Mouse (Mus musculus): Measurements from ENCODE around the gene Psma3. TPM values are rescaled to one million over a fixed set of nuclear protein-coding genes. Genes with fewer than 3 reads are reported as not detected.

The Psma3 gene
- 100 to 1,000 TPM; 348 to 426 (median 406) TPM for polyA plus RNA-seq (2017; shearing (Covaris generic))

- ATAC-seq, result peak; percentile 94
Measured at GRCm38 (mm10) chr12:70974441-70975266, at the start of gene Psma3. Gene Psma3 (plus strand): TSS chr12:70974621.

DNA sequence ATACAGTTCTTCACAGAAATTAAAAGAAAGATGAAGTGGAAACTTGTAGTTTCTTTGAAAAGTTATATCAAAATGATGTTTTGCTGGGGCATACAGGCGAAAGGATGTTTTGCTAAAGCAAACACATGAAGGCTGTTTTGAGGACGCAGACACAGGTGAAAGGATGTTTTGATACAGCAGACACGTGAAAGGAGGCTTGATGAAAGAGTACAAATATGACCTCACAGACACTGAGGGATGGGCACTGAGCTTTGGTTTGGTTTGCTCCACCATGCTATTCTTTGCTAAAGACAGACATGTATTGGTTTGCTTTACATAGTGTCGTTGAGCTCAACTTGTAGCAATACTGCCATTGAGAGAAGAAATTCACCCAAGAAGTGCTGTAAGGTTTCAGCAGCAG lies 44.6 kb upstream of the Psma3 start:
- ATAC-seq, result no peak

GRCm38 (mm10) chr12:70937150-70937549 lies 37.3 kb upstream of the Psma3 start:
- peak; percentile 23 for ATAC-seq

DNA sequence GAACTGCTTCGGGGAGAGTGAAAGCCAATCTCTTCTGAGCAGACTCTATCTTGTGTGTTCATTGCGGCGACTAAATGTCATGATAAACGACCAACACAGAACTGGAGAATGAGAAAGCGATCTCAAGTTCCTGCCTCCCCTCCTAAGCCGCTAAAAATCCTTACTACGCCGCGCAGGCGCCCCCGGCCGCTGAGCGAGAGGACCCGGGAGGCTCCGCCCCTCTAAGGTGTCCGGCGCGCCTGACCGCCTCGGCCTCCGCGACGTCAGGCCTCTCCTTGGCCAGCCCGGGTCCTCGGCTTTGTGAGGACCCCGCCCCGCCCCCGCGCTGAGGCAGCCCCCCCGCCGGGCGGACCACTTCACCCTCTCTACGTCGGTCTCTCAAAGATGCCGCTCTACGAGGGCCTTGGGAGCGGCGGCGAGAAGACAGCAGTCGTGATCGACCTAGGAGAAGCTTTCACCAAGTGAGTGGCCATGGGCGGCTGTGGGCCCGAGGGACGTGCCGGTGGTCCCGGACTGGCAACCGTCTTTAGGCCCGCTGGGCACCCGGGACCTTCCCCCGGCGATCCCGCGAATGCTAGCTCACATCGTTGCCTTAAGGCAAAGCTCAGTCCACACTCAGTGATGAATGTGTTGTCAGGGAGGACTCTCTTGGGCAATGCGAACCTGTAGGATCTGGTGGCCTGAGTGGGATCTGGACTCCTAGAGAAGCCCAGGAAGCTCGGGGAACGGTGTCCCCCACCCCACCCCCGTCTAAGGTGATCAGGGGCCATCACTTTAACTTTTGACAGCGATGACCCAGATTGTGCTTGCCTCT lies 36.6 kb upstream of the Psma3 start, which contains the start of gene Actr10:
Gene Actr10, plus strand, starts transcription at position 287 of the 814 bp plus-strand sequence.
- peak; percentile 86 for ATAC-seq

DNA sequence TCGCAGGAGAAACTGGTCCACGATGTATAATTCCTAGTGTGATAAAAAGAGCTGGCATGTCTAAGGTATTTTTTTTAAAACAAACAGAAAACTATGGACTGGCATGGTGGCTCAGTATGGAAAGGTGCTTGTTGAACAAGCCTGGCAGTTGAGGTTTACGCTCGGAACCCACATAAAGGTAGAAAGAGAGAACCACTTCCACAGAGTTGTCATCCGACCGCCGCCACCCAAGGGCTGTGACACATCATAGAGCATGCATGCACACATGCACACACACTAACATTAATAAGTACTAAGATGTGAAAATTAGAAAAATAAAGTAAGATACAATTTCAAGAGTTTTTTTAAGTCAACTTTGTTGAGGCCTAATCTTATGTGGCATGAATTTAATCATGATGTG lies 33.6 kb upstream of the Psma3 start:
- ATAC-seq, result peak; percentile 46

DNA sequence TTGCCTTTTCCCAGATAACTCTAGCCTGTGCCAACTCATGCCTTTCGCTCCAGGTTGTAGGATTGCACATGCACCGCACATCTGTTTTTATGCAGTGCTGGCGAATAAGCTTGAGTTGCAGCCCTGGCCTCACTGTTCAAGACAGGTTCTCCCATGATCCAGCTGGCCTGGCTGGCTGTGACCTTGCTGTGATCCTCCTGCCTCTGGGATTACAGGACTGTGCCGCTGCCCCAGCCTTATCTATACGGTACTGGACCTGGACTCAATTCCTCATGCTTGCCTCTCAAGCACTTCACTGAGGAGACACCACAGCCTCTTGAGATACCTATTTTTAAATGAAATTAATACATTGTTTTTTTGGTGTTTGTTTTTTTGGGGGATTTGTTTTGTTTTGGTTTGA lies 30.2 kb upstream of the Psma3 start:
- no peak for ATAC-seq

DNA sequence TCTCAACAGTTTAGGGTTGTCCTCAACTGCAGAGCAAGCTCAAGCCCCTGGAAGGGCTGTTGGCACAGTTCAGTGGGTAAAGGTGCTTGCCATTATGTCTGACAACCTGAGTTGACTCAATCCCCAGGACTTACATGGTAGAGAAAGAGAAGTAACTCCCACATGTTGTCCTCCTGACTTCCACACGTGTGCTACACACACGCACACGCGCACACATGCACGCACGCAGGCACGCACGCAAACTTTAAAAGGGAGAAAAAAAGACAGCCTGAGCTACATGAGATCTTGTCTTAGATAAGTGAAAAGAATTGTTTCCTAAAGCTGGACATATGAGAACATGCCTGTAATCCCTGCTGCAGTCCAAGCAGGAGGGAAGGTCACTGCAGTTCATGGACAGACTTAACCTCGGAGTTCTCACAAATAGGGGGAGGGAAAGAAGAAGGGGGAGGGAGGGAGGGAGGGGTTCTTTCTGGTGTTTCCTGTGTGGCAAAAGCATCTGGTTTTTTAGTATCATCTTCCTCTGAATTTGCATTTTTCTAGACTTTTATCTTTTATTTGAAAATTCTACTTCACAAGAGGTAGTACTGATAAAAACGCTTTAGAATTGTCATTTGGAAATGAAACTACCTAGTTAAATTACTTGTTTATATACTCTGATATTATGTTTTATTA lies 27.7 kb upstream of the Psma3 start:
- ATAC-seq, result peak; percentile 57

DNA sequence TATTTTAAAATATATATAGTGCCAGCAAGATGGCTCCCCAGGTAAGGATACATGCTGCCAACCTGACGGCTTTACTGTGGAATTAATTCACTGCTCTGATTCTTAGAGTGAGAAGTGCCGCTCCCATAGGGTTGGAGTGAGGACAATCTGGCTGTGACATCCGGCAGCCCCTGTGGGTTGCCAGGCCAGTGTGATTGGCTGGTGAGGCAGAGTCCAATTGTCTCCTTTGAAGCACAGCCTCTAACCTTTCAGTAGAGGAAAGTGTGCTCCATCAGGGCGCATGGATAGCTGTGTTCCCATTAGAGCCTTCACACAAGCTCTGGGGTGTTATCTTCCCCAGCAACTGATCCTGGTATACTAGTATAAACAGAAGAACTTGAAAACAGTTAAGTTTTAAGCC lies 15.8 kb upstream of the Psma3 start:
- ATAC-seq, result no peak

GRCm38 (mm10) chr12:70967581-70967980 lies 6.8 kb upstream of the Psma3 start:
- no peak for ATAC-seq

- ATAC-seq, result peak; percentile 72
Measured at GRCm38 (mm10) chr12:70968141-70968790, 6.2 kb upstream of the Psma3 start.

DNA sequence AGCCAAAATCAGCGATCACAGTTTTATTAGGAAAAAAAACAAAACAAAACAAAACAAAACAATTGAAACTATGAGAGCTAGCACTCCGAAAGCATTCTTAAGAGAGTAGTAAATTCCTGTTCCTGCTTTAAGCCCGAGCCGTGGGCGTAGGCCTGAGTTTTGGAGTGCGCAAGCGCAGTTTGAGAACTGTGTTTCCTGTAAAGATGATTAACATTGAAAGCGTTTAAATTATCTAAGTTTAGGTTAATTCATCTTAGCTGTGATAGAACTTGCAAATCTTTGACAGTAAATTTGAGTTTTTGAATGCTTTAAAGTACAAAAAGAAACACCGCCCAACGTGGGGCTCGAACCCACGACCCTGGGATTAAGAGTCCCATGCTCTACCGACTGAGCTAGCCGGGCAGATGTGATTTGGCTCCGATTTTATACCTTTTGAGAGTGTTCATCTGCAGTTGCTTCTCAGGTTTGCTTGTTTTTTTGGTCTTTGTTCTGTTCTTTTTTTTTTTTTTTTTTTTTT lies 5.6 kb upstream of the Psma3 start:
- ATAC-seq, result peak; percentile 58

- ATAC-seq, result peak; percentile 46
Measured at GRCm38 (mm10) chr12:70969485-70970184, 4.8 kb upstream of the Psma3 start.

DNA sequence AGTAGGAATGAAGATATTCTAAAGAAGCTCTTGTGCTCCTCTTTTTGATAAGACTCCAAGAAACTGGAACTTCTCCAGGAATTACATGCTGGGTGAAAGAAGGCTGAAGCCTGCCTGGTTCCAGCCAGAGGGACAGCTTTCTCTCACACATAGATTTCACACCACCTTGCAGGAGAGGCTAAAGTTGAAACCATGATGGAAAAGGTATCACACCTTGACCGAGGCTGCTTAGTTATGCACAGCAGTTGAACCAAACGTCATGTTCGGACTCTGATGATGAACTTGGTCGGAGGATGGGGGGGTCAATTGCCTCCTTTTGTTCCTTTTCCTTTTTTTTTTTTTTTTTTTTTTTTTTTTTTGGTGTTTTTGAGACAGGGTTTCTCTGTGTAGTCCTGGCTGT lies 590 bp upstream of the Psma3 start:
- ATAC-seq, result no peak

DNA sequence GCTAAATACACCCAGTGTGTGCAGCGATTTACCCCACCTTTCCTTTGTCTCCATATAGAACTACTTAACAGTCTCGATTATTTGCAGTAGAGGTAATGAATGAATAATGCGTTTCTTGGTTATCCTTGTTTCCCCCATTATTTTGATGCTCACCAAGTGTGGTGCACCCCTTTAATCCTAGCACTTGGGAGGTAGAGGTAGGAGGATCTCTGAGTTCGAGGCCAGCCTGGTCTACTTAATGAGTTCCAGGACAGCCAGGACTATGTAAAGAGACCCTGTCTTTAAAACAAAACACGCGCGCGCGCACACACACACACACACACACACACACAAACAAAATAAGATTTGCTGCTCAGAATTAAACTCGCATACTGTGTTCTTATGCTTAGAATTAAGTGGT lies 985 bp downstream of the Psma3 start:
- no peak for ATAC-seq

DNA sequence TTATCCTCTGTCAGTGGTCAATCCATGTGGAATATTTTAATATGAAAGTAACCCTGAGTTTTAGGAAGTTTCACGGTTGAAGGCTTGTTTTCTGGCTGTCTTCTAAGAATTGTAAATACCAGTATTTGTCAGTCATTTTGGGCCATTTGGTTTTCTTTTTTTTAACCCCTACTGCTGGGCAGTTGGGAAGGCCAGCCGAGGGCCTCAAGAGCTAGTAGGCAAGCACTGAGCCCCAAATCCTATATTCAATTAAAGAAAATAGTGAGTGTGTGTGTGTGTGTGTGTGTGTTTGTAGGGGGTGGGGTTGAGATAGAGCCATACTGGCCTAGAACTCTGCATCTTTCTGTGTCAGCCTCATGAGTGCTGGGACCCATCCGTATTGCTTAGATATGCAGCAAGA lies 1.5 kb downstream of the Psma3 start:
- ATAC-seq, result no peak

GRCm38 (mm10) chr12:70978345-70978744 lies 3.9 kb downstream of the Psma3 start:
- no peak for ATAC-seq

- ATAC-seq, result no peak
Measured at GRCm38 (mm10) chr12:70984855-70985550, 10.6 kb downstream of the Psma3 start.

DNA sequence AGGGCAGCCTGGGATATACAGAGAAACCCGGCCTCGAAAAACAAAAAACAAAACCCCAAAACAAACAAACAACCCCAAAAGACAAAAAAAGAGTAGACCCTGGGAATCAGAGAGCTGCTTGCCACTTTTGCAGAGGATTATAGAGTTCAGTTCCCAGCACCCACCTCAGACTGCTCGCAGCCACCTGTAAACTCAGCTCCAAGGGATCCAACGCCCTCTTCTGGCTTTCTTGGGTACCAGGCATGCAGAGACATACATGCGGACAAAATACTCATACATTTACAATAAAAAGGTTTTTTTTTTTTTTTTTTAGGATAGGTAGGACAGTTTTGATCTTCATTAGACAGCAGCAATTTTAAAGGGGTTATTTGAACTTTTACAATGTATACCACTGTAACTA lies 22.8 kb downstream of the Psma3 start:
- ATAC-seq, result no peak

- ATAC-seq, result peak; percentile 89
Measured at GRCm38 (mm10) chr12:70999423-70999903, 25.0 kb downstream of the Psma3 start.

GRCm38 (mm10) chr12:71000344-71000743 lies 25.9 kb downstream of the Psma3 start:
- ATAC-seq, result no peak

GRCm38 (mm10) chr12:71001456-71001855 lies 27.0 kb downstream of the Psma3 start:
- no peak for ATAC-seq
